Mouse (Mus musculus): ENCODE results near the gene Serpinf2.
"Not testable (repeated sequence)": the region's sequence is repeated elsewhere in the genome, so short reads cannot be mapped to it uniquely, and the experiment has no call there.

Gene Serpinf2

GRCm38 (mm10) chr11:75459141-75459711 lies 19.8 kb upstream of the Serpinf2 start:
- in situ Hi-C loops (cut with MboI) = no loop called here

GRCm38 (mm10) chr11:75458628-75459041 lies 19.2 kb upstream of the Serpinf2 start:
- in situ Hi-C loops (cut with MboI) = no loop called here

GRCm38 (mm10) chr11:75458169-75458568 lies 18.8 kb upstream of the Serpinf2 start:
- in situ Hi-C loops (cut with MboI) = no loop called here

GRCm38 (mm10) chr11:75456440-75456871 lies 17.1 kb upstream of the Serpinf2 start:
- in situ Hi-C loops (cut with MboI) = no loop called here

GRCm38 (mm10) chr11:75455971-75456370 lies 16.6 kb upstream of the Serpinf2 start:
- in situ Hi-C loops (cut with MboI) = not testable (repeated sequence)

GRCm38 (mm10) chr11:75455041-75455736 lies 15.8 kb upstream of the Serpinf2 start:
- in situ Hi-C loops (cut with MboI) = no loop called here

GRCm38 (mm10) chr11:75453991-75454930 lies 14.9 kb upstream of the Serpinf2 start, which contains the start of gene Wdr81:
TSS of gene Wdr81 (minus strand) at chr11:75454717.
- in situ Hi-C loops (cut with MboI) = no loop called here

GRCm38 (mm10) chr11:75452812-75453557 lies 13.6 kb upstream of the Serpinf2 start:
- in situ Hi-C loops (cut with MboI) = no loop called here

GRCm38 (mm10) chr11:75452081-75452480 lies 12.7 kb upstream of the Serpinf2 start:
- in situ Hi-C loops (cut with MboI) = no loop called here

GRCm38 (mm10) chr11:75450936-75451335 lies 11.5 kb upstream of the Serpinf2 start:
- in situ Hi-C loops (cut with MboI) = no loop called here

GRCm38 (mm10) chr11:75450304-75450908 lies 11.0 kb upstream of the Serpinf2 start:
- in situ Hi-C loops (cut with MboI) = no loop called here

GRCm38 (mm10) chr11:75449695-75450094 lies 10.3 kb upstream of the Serpinf2 start:
- in situ Hi-C loops (cut with MboI) = no loop called here

- in situ Hi-C loops (cut with MboI) = no loop called here
Measured at GRCm38 (mm10) chr11:75448575-75448974, 9.2 kb upstream of the Serpinf2 start.

- in situ Hi-C loops (cut with MboI) = no loop called here
Measured at GRCm38 (mm10) chr11:75443711-75444110, 4.3 kb upstream of the Serpinf2 start.

GRCm38 (mm10) chr11:75441601-75442000 lies 2.2 kb upstream of the Serpinf2 start:
- in situ Hi-C loops (cut with MboI) = no loop called here

GRCm38 (mm10) chr11:75441034-75441433 lies 1.6 kb upstream of the Serpinf2 start:
- in situ Hi-C loops (cut with MboI) = no loop called here

- in situ Hi-C loops (cut with MboI) = no loop called here
Measured at GRCm38 (mm10) chr11:75439951-75440350, 560 bp upstream of the Serpinf2 start.

GRCm38 (mm10) chr11:75438804-75439203 lies 587 bp downstream of the Serpinf2 start:
- in situ Hi-C loops (cut with MboI) = no loop called here

GRCm38 (mm10) chr11:75438194-75438593 lies 1.2 kb downstream of the Serpinf2 start:
- in situ Hi-C loops (cut with MboI) = no loop called here

GRCm38 (mm10) chr11:75434138-75434537 lies 5.3 kb downstream of the Serpinf2 start:
- in situ Hi-C loops (cut with MboI) = no loop called here

GRCm38 (mm10) chr11:75431307-75431706 lies 8.1 kb downstream of the Serpinf2 start:
- in situ Hi-C loops (cut with MboI) = no loop called here

Measured in mature B cell (primary cell).